Mouse (Mus musculus) adrenal gland, postnatal 25 days (tissue): Measurements from ENCODE around the gene Olfr1276. TPM values are rescaled to one million over a fixed set of nuclear protein-coding genes. Genes with fewer than 3 reads are reported as not detected.

Experiments
- DNase-seq: peaks from one replicate; pipeline ENCODE4 v3.0.0; 2021; ENCODE audit warnings: mixed read lengths
- long read RNA-seq: library from polyadenylated mRNA; stranded (forward); transcript quantifications from one replicate; pipeline ENCODE4 v2.0.0, GENCODE M21; 2021
- total RNA-seq: library from RNA; stranded (reverse); gene quantifications from 2 replicates; pipeline ENCODE4 v1.2.3, GENCODE M21; 2021

Olfr1276 gene
- not detected in 2 replicates for total RNA-seq
- long read RNA-seq, result 0 reads

DNA sequence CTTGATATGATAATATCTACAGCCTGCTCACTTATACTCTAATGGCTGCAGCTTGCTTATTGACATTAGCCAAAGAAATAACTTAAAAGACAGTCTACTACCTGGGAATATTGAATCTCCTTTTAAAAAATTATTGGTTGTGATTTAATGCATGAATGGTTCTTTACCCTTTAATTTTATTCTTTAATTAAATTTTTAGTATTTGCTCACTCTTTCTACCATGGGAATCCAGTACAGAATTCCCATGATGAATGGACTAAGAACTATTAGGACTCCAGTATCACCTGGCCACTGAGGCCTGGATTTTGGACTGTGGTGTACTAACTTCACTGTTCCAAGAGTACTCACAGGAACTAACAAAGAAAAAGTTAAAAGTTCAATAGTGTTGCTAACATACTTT lies at the start of gene Olfr1276:
Gene Olfr1276, plus strand, starts transcription at position 301 of the 400 bp plus-strand sequence.
- DNase-seq, result no peak

DNA sequence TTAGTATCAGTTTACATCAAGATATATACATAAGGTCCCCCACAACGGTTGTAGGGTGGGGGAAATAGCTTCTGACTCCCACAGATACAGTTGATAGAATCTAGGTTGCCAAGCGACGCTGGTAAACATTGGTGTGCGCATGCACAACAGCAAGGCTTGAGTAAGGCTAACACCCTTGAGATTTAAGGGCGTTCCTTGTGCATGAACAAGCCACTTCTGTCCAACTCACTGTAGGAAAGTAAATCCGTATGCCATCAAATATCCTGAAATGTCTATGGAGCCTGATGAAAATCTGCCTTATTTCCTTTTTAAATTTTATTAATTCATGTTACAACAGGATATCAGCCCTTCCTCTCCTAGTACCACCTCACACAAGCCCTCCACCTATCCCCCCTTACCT lies 24.8 kb upstream of the Olfr1276 start, which contains the start of gene 4930430A15Rik:
Gene 4930430A15Rik, minus strand, starts transcription at position 101 of the 400 bp plus-strand sequence.
- no peak for DNase-seq

- DNase-seq, result no peak
Measured at GRCm38 (mm10) chr2:111235186-111235585, 19.1 kb upstream of the Olfr1276 start, which contains the start of gene Olfr1275. TSS of gene Olfr1275 (minus strand) at chr2:111235286.

DNA sequence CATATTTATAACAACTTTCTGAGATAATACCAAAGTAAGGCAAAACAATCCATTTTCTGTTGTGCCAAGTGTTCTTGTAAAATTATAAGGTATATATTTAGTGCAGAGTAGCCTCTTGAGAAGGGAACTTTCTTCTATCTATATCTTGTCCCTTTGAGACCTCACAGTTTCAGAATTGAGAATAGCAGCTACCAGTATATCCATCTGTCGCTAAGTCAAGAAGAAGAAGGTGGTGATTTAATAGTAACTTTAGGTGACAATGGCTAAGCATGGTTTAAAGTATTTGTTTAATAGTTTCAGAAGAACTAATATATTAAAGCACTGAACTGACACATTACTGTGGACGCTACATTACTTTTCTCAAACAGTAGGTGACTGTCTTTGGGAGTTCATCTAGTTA lies 19.7 kb downstream of the Olfr1276 start, which contains the start of gene Olfr1277:
Gene Olfr1277, minus strand, starts transcription at position 101 of the 400 bp plus-strand sequence.
- no peak for DNase-seq

DNA sequence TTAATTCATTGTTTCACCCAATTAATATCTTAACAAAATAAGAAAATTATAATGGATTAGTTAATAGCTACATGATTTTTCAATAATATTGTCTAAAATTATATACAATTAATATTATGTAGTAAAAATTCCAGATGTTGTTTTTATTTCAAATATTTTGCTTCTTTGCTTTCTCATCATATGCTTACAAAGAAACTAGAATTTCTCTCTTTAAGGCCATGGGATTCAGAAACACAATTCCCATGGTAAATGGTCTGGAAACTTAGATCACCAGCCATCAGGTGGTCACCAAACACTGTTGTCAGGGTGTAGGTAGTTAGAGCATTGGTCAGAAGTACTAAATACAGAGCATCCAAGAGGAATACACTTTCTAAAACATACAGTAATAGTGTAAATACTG lies 35.5 kb downstream of the Olfr1276 start, which contains the start of gene Olfr1278:
Gene Olfr1278, plus strand, starts transcription at position 301 of the 400 bp plus-strand sequence.
- no peak for DNase-seq

GRCm38 (mm10) chr2:111298541-111298940 lies 44.2 kb downstream of the Olfr1276 start:
- DNase-seq, result no peak

- no peak for DNase-seq
Measured at GRCm38 (mm10) chr2:111300374-111300773, 46.1 kb downstream of the Olfr1276 start, which contains the start of gene Olfr1279. TSS of gene Olfr1279 (plus strand) at chr2:111300635.

Other genes starting within 250 kb of the Olfr1276 start
- gene Gm13941, start 148.5 kb upstream of the Olfr1276 start, total RNA-seq, result not detected in 2 replicates
- not detected in 2 replicates for gene Gm15130, start 101.6 kb upstream of the Olfr1276 start, total RNA-seq
- gene 4930430A15Rik, start 24.9 kb upstream of the Olfr1276 start, total RNA-seq, result not detected in 2 replicates
- not detected in 2 replicates for gene Olfr1275, start 19.2 kb upstream of the Olfr1276 start, total RNA-seq
- not detected in 2 replicates for gene Olfr1277, start 19.6 kb downstream of the Olfr1276 start, total RNA-seq
- not detected in 2 replicates for gene Olfr1278, start 35.6 kb downstream of the Olfr1276 start, total RNA-seq
- not detected in 2 replicates for gene Olfr1279, start 46.1 kb downstream of the Olfr1276 start, total RNA-seq
- gene Olfr1280, start 59.5 kb downstream of the Olfr1276 start, total RNA-seq, result not detected in 2 replicates
- not detected in 2 replicates for gene Olfr1281, start 72.0 kb downstream of the Olfr1276 start, total RNA-seq
- gene Olfr1282, start 81.6 kb downstream of the Olfr1276 start, total RNA-seq, result not detected in 2 replicates
- not detected in 2 replicates for gene Olfr1283, start 112.3 kb downstream of the Olfr1276 start, total RNA-seq
- gene Olfr1284, start 121.0 kb downstream of the Olfr1276 start, total RNA-seq, result not detected in 2 replicates
- gene Olfr1286, start 168.6 kb downstream of the Olfr1276 start, total RNA-seq, result not detected in 2 replicates
- not detected in 2 replicates for gene Olfr1287, start 194.6 kb downstream of the Olfr1276 start, total RNA-seq
- gene Olfr1288, start 219.6 kb downstream of the Olfr1276 start, total RNA-seq, result not detected in 2 replicates
- not detected in 2 replicates for gene Olfr1289, start 226.3 kb downstream of the Olfr1276 start, total RNA-seq
- gene Olfr1290, start 239.3 kb downstream of the Olfr1276 start, total RNA-seq, result not detected in 2 replicates
- gene Olfr1291-ps1, start 242.7 kb downstream of the Olfr1276 start, total RNA-seq, result not detected in 2 replicates